Mouse (Mus musculus): ENCODE data around the gene Gbe1. TPM values are rescaled to one million over a fixed set of nuclear protein-coding genes. Genes with fewer than 3 reads are reported as not detected.

The Gbe1 gene
- polyA plus RNA-seq (2017; shearing (Covaris generic)): 16.5 TPM

GRCm38 (mm10) chr16:70313886-70314577 lies at the start of gene Gbe1:
Gene Gbe1, plus strand, starts transcription at chr16:70313949.

Data from activated CD4-positive, CD25-positive, alpha-beta regulatory T cell, adult 9 weeks (primary cell).